Mouse (Mus musculus) embryonic facial prominence, embryonic 15.5 days (tissue): Measurements from ENCODE around the gene Gnao1. TPM values are rescaled to one million over a fixed set of nuclear protein-coding genes. Genes with fewer than 3 reads are reported as not detected.

Experiments used
- ATAC-seq: fragments of 200-750 bp; cut with Nextera tagmentation; 2 replicates; pipeline ENCODE4 v1.8.0; 2017; ENCODE audit warnings: low read depth, moderate TSS enrichment; ENCODE audit not compliant: insufficient number of reproducible peaks, low FRiP score, low TSS enrichment
- H3K27ac ChIP-seq: fragments of 300-500 bp; sonication (generic); replicated peaks from 2 replicates; pipeline ENCODE4 v1.5.1; 2015; ENCODE audit warnings: mild to moderate bottlenecking, inconsistent platforms
- H3K27me3 ChIP-seq: fragments of 300-500 bp; sonication (generic); 2 replicates; pipeline ENCODE4 v1.6.1; 2015; ENCODE audit warnings: inconsistent platforms
- H3K36me3 ChIP-seq: fragments of 300-500 bp; sonication (generic); 2 replicates; pipeline ENCODE4 v1.6.1; 2015; ENCODE audit warnings: mild to moderate bottlenecking, inconsistent platforms
- H3K4me1 ChIP-seq: fragments of 300-500 bp; sonication (generic); 2 replicates; pipeline ENCODE4 v1.6.1; 2015; ENCODE audit warnings: inconsistent platforms
- H3K4me2 ChIP-seq: fragments of 300-500 bp; sonication (generic); replicated peaks from 2 replicates; pipeline ENCODE4 v1.6.1; 2015; ENCODE audit warnings: mild to moderate bottlenecking, inconsistent platforms
- H3K4me3 ChIP-seq: fragments of 300-500 bp; sonication (generic); replicated peaks from 2 replicates; pipeline ENCODE4 v1.5.1; 2015; ENCODE audit warnings: mild to moderate bottlenecking, inconsistent platforms
- H3K9ac ChIP-seq: fragments of 300-500 bp; sonication (generic); 2 replicates; pipeline ENCODE4 v1.6.1; 2015; ENCODE audit warnings: inconsistent platforms
- H3K9me3 ChIP-seq: fragments of 300-500 bp; sonication (generic); replicated peaks from 2 replicates; pipeline ENCODE4 v1.6.1; 2016; ENCODE audit warnings: inconsistent platforms
- WGBS: fragments of 180-500 bp; shearing (Covaris S2); methylation state at CpG from one replicate; pipeline ENCODE4 v1.1.7; 2015; 5-methylcytosine and 5-hydroxymethylcytosine counted together
- polyA plus RNA-seq: library from polyadenylated mRNA; unstranded; fragments of >200 nt; fragmentation: Nextera tagmentation; extraction: Ambion mirVana; gene quantifications from 2 replicates; pipeline ENCODE4 v1.2.1, GENCODE M21; 2015

Gene Gnao1
- polyA plus RNA-seq, 1 experiment from 2014 or later = 14.3 TPM

GRCm38 (mm10) chr8:93817366-93817765 lies 7.6 kb downstream of the Gnao1 start:
- peaks cover 5% of the 10 kb centered on the region; the same call in 1 of the 2 replicates for H3K27me3 ChIP-seq
- H3K9ac ChIP-seq = no peak overlapping the region
- 98% methylated on average over 1 of the region's 1 CpGs for WGBS
- ATAC-seq = no peak
- H3K27ac ChIP-seq = no peak overlapping the region
- H3K4me3 ChIP-seq = no peak overlapping the region
- H3K4me2 ChIP-seq = no peak overlapping the region
- peaks cover 22% of the 10 kb centered on the region for H3K4me1 ChIP-seq
- no peaks in the 10 kb centered on the region for H3K9me3 ChIP-seq
- no peaks in the 10 kb centered on the region for H3K36me3 ChIP-seq

DNA sequence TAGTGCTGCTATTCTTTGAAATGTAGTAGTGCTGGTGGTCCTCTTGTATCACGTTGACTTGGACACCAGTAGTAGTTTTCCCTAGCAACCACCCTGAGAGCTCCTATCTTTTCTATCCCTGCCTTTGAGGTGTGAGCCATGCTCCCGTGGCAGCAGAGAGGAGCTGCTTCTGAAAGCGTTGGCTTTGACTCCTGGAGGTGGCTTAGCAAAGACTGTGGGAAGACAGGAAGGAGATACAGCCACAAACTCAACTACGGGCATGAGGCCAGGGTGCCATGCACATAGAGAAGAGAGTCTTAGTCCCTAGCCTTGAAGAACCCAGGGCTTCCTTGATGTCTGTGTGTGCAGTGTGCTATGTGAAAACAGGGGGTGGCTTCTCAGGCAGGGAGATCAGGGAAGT lies 10.2 kb downstream of the Gnao1 start:
- Histone ChIP-seq H3K4me1 (no peaks in the 10 kb centered on the region), H3K4me2 (no peak overlapping the region), H3K36me3 (no peaks in the 10 kb centered on the region), H3K27ac (no peak overlapping the region), H3K9ac (no peak overlapping the region), H3K9me3 (no peaks in the 10 kb centered on the region), H3K4me3 (no peak overlapping the region), H3K27me3 (no peaks in the 10 kb centered on the region)
- no peak for ATAC-seq
- WGBS = 79% methylated on average over 4 of the region's 4 CpGs

DNA sequence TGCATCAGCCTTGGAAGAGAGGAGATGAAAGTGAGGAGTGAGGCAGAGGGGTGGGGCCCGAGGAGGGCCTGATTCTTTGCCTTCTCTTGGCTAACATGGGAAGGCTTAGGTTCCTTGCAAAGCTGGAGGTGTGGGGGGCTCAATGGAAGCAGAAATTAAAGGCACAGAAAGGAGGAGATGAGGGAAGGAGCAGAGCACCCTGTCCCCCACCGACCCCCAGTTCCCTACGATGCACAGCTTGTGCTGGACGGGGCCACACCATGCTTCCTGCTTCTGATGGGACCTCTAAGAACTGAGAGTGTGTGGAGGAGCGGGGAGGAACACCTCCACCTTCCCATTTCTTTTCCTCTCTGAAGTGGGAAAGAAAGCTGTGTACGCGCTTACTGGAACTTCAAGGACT lies 11.6 kb downstream of the Gnao1 start:
- Histone ChIP-seq H3K27me3 (no peaks in the 10 kb centered on the region), H3K9ac (no peak overlapping the region), H3K9me3 (no peaks in the 10 kb centered on the region), H3K27ac (no peak overlapping the region), H3K4me1 (no peaks in the 10 kb centered on the region), H3K4me2 (no peak overlapping the region), H3K36me3 (no peaks in the 10 kb centered on the region), H3K4me3 (no peak overlapping the region)
- 89% methylated on average over 7 of the region's 7 CpGs for WGBS
- ATAC-seq = no peak

GRCm38 (mm10) chr8:93825317-93825716 lies 15.6 kb downstream of the Gnao1 start:
- ATAC-seq = no peak
- no peak overlapping the region for H3K4me3 ChIP-seq
- 53% methylated on average over 4 of the region's 4 CpGs for WGBS
- H3K9me3 ChIP-seq = no peaks in the 10 kb centered on the region
- H3K4me1 ChIP-seq = no peaks in the 10 kb centered on the region
- no peaks in the 10 kb centered on the region for H3K27me3 ChIP-seq
- H3K27ac ChIP-seq = no peak overlapping the region
- no peak overlapping the region for H3K4me2 ChIP-seq
- H3K36me3 ChIP-seq = no peaks in the 10 kb centered on the region
- H3K9ac ChIP-seq = no peak overlapping the region; the same call in 1 of the 2 replicates

DNA sequence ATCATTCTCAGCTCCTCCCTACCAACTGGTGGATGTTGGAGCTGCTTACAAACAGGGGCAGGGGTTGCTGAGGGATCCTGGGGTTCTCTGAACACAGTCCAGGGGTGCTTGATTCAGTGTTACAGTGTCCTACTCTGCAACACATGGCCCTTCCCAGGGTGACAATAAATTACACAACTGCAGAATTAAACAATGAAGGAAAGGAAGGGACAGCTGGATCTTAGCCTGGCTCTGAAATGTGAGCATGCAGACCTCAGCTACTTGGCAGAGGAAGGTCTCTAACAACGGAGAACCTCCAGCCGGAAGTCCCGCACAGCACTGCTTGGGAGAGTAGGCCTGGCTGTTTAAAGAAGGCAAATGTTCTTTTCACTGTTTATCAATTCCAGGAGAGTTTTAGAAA lies 20.9 kb downstream of the Gnao1 start:
- no peak for ATAC-seq
- Histone ChIP-seq H3K27me3 (no peaks in the 10 kb centered on the region), H3K27ac (no peak overlapping the region), H3K4me2 (no peak overlapping the region), H3K9me3 (no peaks in the 10 kb centered on the region), H3K36me3 (no peaks in the 10 kb centered on the region), H3K4me3 (no peak overlapping the region), H3K4me1 (0 out of 2 replicates have a peak, but pooled peaks cover 4% of the 10 kb centered on the region), H3K9ac (no peak overlapping the region)
- 40% methylated on average over 3 of the region's 3 CpGs for WGBS

- no peak overlapping the region for H3K4me3 ChIP-seq
- no peak overlapping the region for H3K27ac ChIP-seq
- H3K36me3 ChIP-seq = no peaks in the 10 kb centered on the region
- H3K9me3 ChIP-seq = no peaks in the 10 kb centered on the region
- H3K9ac ChIP-seq = no peak overlapping the region
- no peaks in the 10 kb centered on the region for H3K27me3 ChIP-seq
- WGBS = 52% methylated on average over 5 of the region's 5 CpGs
- H3K4me1 ChIP-seq = peaks cover 13% of the 10 kb centered on the region
- H3K4me2 ChIP-seq = no peak overlapping the region
- no peak for ATAC-seq
Observed at GRCm38 (mm10) chr8:93835771-93836170, 26.0 kb downstream of the Gnao1 start.

- no peak overlapping the region for H3K9ac ChIP-seq
- no peak for ATAC-seq
- H3K4me2 ChIP-seq = no peak overlapping the region
Observed at GRCm38 (mm10) chr8:93839113-93839512, 29.3 kb downstream of the Gnao1 start.

DNA sequence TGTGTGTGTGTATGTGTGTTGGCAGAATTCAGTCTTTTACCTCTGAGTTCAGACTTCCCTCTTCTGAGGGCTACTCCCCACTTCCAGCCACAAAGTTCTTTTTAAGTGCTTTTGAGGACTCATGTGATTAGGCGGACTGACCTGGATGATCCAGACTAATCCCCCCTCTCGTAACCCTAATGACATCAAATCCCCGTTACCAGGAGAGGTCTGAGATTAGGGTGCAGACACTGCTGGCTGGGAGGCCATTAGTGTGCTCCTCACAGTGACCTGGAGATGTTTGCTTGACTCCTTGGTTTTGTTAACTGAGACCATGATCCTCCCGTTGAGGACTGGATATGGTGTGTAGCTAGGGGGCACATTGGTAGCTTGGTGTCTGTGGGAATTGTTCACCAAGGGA lies 30.7 kb downstream of the Gnao1 start:
- H3K27me3 ChIP-seq = no peaks in the 10 kb centered on the region; the same call in 1 of the 2 replicates
- ATAC-seq = no peak
- H3K4me1 ChIP-seq = peaks cover 23% of the 10 kb centered on the region
- no peaks in the 10 kb centered on the region for H3K9me3 ChIP-seq
- H3K9ac ChIP-seq = no peak overlapping the region
- H3K4me2 ChIP-seq = no peak overlapping the region
- no peaks in the 10 kb centered on the region for H3K36me3 ChIP-seq
- no peak overlapping the region for H3K4me3 ChIP-seq
- WGBS = 62% methylated on average over 4 of the region's 4 CpGs
- H3K27ac ChIP-seq = no peak overlapping the region

More at GRCm38 (mm10) chr8:93839113-93839512, 29.3 kb downstream of the Gnao1 start:
- H3K4me1 ChIP-seq = peaks cover 23% of the 10 kb centered on the region
- 24% methylated on average over 8 of the region's 8 CpGs for WGBS
- no peak overlapping the region for H3K4me3 ChIP-seq
- no peak overlapping the region for H3K27ac ChIP-seq
- no peaks in the 10 kb centered on the region for H3K36me3 ChIP-seq
- H3K9me3 ChIP-seq = no peaks in the 10 kb centered on the region
- H3K27me3 ChIP-seq = no peaks in the 10 kb centered on the region; the same call in 1 of the 2 replicates

GRCm38 (mm10) chr8:93840956-93841752 lies 31.4 kb downstream of the Gnao1 start:
- Histone ChIP-seq H3K36me3 (no peaks in the 10 kb centered on the region), H3K27me3 (no peaks in the 10 kb centered on the region; the same call in 1 of the 2 replicates), H3K4me3 (no peak overlapping the region), H3K9me3 (no peaks in the 10 kb centered on the region), H3K4me2 (no peak overlapping the region; the same call in 1 of the 2 replicates), H3K9ac (no peak overlapping the region), H3K4me1 (peaks cover 23% of the 10 kb centered on the region), H3K27ac (no peak overlapping the region)
- ATAC-seq = peak; percentile 37; the same call in 1 of the 2 replicates
- WGBS = 18% methylated on average over 10 of the region's 10 CpGs

- Histone ChIP-seq H3K4me2 (no peak overlapping the region), H3K9me3 (no peaks in the 10 kb centered on the region), H3K4me3 (no peak overlapping the region), H3K27ac (no peak overlapping the region), H3K36me3 (no peaks in the 10 kb centered on the region), H3K4me1 (peaks cover 23% of the 10 kb centered on the region), H3K9ac (no peak overlapping the region), H3K27me3 (no peaks in the 10 kb centered on the region; the same call in 1 of the 2 replicates)
- WGBS = 88% methylated on average over 4 of the region's 4 CpGs
- ATAC-seq = no peak
Observed at GRCm38 (mm10) chr8:93842574-93842973, 32.8 kb downstream of the Gnao1 start.

GRCm38 (mm10) chr8:93843858-93844502 lies 34.2 kb downstream of the Gnao1 start:
- Histone ChIP-seq H3K9ac (no peak overlapping the region), H3K4me3 (no peak overlapping the region), H3K9me3 (no peaks in the 10 kb centered on the region), H3K4me2 (no peak overlapping the region), H3K4me1 (peaks cover 23% of the 10 kb centered on the region), H3K27me3 (no peaks in the 10 kb centered on the region; the same call in 1 of the 2 replicates), H3K36me3 (no peaks in the 10 kb centered on the region), H3K27ac (no peak overlapping the region)
- no peak for ATAC-seq
- 34% methylated on average over 12 of the region's 12 CpGs for WGBS
